Mouse (Mus musculus): ENCODE measurements around the gene Hist1h4a. TPM values are rescaled to one million over a fixed set of nuclear protein-coding genes. Genes with fewer than 3 reads are reported as not detected.
"Not testable (repeated sequence)": the region's sequence is repeated elsewhere in the genome, so short reads cannot be mapped to it uniquely, and the experiment has no call there.

Gene Hist1h4a
- polyA plus RNA-seq, 1 experiment from 2014 or later = not detected

GRCm38 (mm10) chr13:23769613-23770012, 8.6 kb upstream of the Hist1h4a start, which contains the start of gene Trim38:
TSS of gene Trim38 (plus strand) at chr13:23769913.
- not testable (repeated sequence) for H3K27me3 ChIP-seq (replicated peaks; ENCODE audit: control insufficient read depth, insufficient read depth, low read length); ATAC-seq (replicated peaks; ENCODE audit: low FRiP score); H3K36me3 ChIP-seq (ENCODE audit: control insufficient read depth, insufficient read depth, low read length); DNase-seq (ENCODE audit: low spot score); H3K4me3 ChIP-seq (ENCODE audit: low read depth, low read length); H3K9me3 ChIP-seq (ENCODE audit: control insufficient read depth, low read length); H3K9ac ChIP-seq (ENCODE audit: low read depth, low read length); H3K4me2 ChIP-seq
- WGBS = 74% methylated on average over 2 of the region's 2 CpGs
- Histone ChIP-seq H3K27ac (ENCODE audit: low read depth, low read length) (0 out of 2 replicates have a peak within 1 kb of the TSS, but pooled peaks have one; percentile 10), H3K4me1 (replicated peaks; ENCODE audit: control insufficient read depth, insufficient read depth, low read length) (peaks cover 10% of the 10 kb centered on the region)

- no peaks in the 10 kb centered on the region for H3K9me3 ChIP-seq (ENCODE audit: control insufficient read depth, low read length)
- no peak overlapping the region for H3K4me2 ChIP-seq
- 0 out of 2 replicates have a peak overlapping the region, but pooled peaks have one; percentile 10 for H3K27ac ChIP-seq (ENCODE audit: low read depth, low read length)
- DNase-seq (ENCODE audit: low spot score) (no peak), ATAC-seq (replicated peaks; ENCODE audit: low FRiP score) (no peak)
- no peak overlapping the region for H3K4me3 ChIP-seq (ENCODE audit: low read depth, low read length)
- no peak overlapping the region for H3K9ac ChIP-seq (ENCODE audit: low read depth, low read length)
- no peaks in the 10 kb centered on the region for H3K36me3 ChIP-seq (ENCODE audit: control insufficient read depth, insufficient read depth, low read length)
- 51% methylated on average over 5 of the region's 5 CpGs for WGBS
- no peaks in the 10 kb centered on the region for H3K27me3 ChIP-seq (replicated peaks; ENCODE audit: control insufficient read depth, insufficient read depth, low read length)
- peaks cover 17% of the 10 kb centered on the region for H3K4me1 ChIP-seq (replicated peaks; ENCODE audit: control insufficient read depth, insufficient read depth, low read length)
These were observed 7.9 kb upstream of the Hist1h4a start for GRCm38 (mm10) chr13:23768834-23769397.

DNA sequence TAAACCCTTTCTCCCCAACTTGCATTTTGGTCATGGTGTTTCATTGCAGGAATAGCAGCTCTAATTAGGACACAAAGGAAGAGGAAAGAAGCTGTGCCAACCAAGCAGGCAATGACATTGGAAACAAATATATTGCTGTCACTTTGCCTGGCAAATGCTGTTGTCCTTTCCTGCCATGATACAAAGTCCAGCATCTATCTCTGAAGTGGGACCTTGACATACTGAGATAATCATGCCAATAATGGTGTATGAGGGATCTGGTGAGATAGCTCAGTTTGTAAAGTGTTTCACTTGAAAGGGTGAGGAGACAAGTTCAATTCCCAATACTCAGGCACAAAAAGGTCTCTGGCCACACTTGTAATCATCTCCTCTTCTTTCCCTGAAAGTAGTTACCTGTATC, 5.7 kb upstream of the Hist1h4a start:
- H3K4me3 ChIP-seq (ENCODE audit: low read depth, low read length) = no peak overlapping the region
- no peaks in the 10 kb centered on the region for H3K27me3 ChIP-seq (replicated peaks; ENCODE audit: control insufficient read depth, insufficient read depth, low read length)
- H3K9me3 ChIP-seq (ENCODE audit: control insufficient read depth, low read length) = no peaks in the 10 kb centered on the region
- DNase-seq (ENCODE audit: low spot score) (no peak), ATAC-seq (replicated peaks; ENCODE audit: low FRiP score) (no peak)
- no peaks in the 10 kb centered on the region for H3K36me3 ChIP-seq (ENCODE audit: control insufficient read depth, insufficient read depth, low read length)
- H3K9ac ChIP-seq (ENCODE audit: low read depth, low read length) = no peak overlapping the region
- H3K27ac ChIP-seq (ENCODE audit: low read depth, low read length) = no peak overlapping the region
- no peak overlapping the region for H3K4me2 ChIP-seq
- H3K4me1 ChIP-seq (replicated peaks; ENCODE audit: control insufficient read depth, insufficient read depth, low read length) = peaks cover 23% of the 10 kb centered on the region

DNA sequence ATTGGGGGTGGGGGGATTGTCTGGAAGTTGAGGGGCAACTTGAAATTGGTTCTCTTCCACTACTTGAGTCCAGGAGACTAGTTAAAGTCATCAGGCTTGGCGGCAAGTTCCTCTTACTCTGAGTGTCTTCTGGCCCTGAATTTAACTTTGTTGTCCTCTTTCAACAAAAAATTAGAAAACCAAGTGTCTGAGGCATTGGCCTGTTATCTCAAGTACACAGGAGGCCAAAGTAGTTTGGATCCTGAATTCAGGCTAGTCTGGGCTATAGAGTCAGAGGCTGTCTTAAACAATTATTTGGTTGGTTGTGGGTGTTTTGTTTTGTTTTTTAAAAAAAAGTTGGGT, 4.1 kb upstream of the Hist1h4a start:
- H3K9me3 ChIP-seq (ENCODE audit: control insufficient read depth, low read length) = no peaks in the 10 kb centered on the region
- H3K4me2 ChIP-seq = peak overlapping the region; percentile 84
- WGBS = 43% methylated on average over 1 of the region's 1 CpGs
- ATAC-seq (replicated peaks; ENCODE audit: low FRiP score) (no peak), DNase-seq (ENCODE audit: low spot score) (no peak)
- peak overlapping the region; percentile 99 for H3K27ac ChIP-seq (ENCODE audit: low read depth, low read length)
- H3K36me3 ChIP-seq (ENCODE audit: control insufficient read depth, insufficient read depth, low read length) = no peaks in the 10 kb centered on the region
- peaks cover 26% of the 10 kb centered on the region for H3K4me1 ChIP-seq (replicated peaks; ENCODE audit: control insufficient read depth, insufficient read depth, low read length)
- H3K9ac ChIP-seq (ENCODE audit: low read depth, low read length) = peak overlapping the region; percentile 83
- H3K4me3 ChIP-seq (ENCODE audit: low read depth, low read length) = peak overlapping the region; percentile 56
- no peaks in the 10 kb centered on the region for H3K27me3 ChIP-seq (replicated peaks; ENCODE audit: control insufficient read depth, insufficient read depth, low read length)

DNA sequence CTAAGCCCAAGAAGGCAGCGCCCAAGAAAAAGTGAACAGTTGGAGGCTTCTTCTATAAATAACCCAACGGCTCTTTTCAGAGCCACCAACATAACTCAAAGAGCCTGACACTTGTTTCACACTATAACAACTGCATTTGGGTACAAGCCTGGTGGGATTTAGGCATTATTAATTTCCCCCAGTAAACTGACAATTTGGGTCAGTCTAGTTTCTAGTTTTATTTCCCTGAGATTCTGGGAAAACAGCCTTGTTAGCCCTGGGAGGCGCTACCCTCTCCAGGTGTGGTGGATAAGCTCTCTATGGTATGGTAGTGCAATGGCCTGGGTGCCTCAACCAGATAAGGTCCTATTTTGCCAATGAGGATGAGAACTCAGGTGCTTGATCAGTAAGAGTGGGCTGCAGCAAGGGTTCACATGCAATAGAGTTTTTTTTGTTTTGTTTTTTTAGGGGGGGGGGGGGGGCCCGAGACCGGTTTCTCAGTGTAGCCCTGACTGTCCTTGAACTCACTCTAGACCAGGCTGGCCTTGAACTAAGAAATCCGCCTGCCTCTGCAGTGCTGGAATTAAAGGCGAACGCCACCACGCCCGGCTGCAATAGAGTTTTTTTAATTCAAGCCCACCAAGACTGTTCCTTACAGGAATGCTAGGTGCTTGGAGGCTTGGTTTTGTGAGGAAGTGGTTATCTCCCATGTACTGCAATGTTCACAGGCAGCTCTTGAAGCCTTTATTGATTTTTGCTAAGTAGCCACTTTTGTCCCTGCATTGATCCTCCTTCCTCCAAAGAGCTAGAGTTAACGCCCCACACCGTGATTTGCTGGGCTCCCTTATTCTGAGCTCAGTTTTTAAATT, 3.5 kb upstream of the Hist1h4a start:
- WGBS = 26% methylated on average over 12 of the region's 12 CpGs
- Histone ChIP-seq H3K9me3 (ENCODE audit: control insufficient read depth, low read length) (no peaks in the 10 kb centered on the region), H3K4me1 (replicated peaks; ENCODE audit: control insufficient read depth, insufficient read depth, low read length) (peaks cover 32% of the 10 kb centered on the region), H3K9ac (ENCODE audit: low read depth, low read length) (peak overlapping the region; percentile 83), H3K27ac (ENCODE audit: low read depth, low read length) (peak overlapping the region; percentile 99), H3K36me3 (ENCODE audit: control insufficient read depth, insufficient read depth, low read length) (no peaks in the 10 kb centered on the region), H3K4me2 (peak overlapping the region; percentile 84), H3K4me3 (ENCODE audit: low read depth, low read length) (peak overlapping the region; percentile 56), H3K27me3 (replicated peaks; ENCODE audit: control insufficient read depth, insufficient read depth, low read length) (no peaks in the 10 kb centered on the region)
- DNase-seq (ENCODE audit: low spot score) (peak; percentile 67), ATAC-seq (replicated peaks; ENCODE audit: low FRiP score) (peak; percentile 22; the same call in 1 of the 2 replicates)

DNA sequence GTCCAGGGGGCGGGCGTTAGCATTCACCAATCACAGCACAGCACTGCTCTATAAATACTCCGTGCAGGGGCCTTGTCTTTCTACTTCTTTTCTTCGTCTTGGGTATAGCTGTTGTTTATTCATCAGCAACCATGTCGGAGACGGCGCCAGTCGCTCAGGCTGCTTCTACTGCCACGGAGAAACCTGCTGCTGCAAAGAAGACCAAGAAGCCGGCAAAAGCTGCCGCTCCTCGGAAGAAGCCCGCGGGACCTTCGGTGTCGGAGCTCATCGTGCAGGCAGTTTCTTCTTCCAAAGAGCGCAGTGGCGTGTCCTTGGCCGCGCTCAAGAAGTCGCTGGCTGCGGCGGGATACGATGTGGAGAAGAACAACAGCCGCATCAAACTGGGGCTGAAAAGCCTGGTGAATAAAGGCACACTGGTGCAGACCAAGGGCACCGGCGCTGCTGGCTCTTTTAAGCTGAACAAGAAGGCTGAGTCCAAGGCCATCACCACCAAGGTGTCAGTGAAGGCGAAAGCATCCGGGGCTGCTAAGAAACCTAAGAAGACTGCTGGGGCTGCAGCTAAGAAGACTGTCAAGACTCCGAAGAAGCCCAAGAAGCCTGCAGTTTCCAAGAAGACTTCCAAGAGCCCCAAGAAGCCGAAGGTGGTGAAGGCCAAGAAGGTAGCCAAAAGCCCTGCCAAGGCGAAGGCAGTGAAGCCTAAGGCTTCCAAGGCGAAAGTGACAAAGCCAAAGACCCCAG, 2.7 kb upstream of the Hist1h4a start, which contains the start of gene Hist1h1a:
Gene Hist1h1a (plus strand): TSS at position 81 of the 738 bp plus-strand sequence.
- Histone ChIP-seq H3K27ac (ENCODE audit: low read depth, low read length) (peak within 1 kb of the TSS; percentile 99), H3K4me3 (ENCODE audit: low read depth, low read length) (peak within 1 kb of the TSS; percentile 56), H3K9me3 (ENCODE audit: control insufficient read depth, low read length) (no peaks in the 10 kb centered on the region), H3K4me1 (replicated peaks; ENCODE audit: control insufficient read depth, insufficient read depth, low read length) (peaks cover 34% of the 10 kb centered on the region), H3K4me2 (peak within 1 kb of the TSS; percentile 84), H3K9ac (ENCODE audit: low read depth, low read length) (peak within 1 kb of the TSS; percentile 83), H3K27me3 (replicated peaks; ENCODE audit: control insufficient read depth, insufficient read depth, low read length) (no peaks in the 10 kb centered on the region), H3K36me3 (ENCODE audit: control insufficient read depth, insufficient read depth, low read length) (no peaks in the 10 kb centered on the region)
- DNase-seq (ENCODE audit: low spot score) (peak; percentile 92), ATAC-seq (replicated peaks; ENCODE audit: low FRiP score) (peak; percentile 50)
- WGBS = 4% methylated on average over 34 of the region's 34 CpGs

DNA sequence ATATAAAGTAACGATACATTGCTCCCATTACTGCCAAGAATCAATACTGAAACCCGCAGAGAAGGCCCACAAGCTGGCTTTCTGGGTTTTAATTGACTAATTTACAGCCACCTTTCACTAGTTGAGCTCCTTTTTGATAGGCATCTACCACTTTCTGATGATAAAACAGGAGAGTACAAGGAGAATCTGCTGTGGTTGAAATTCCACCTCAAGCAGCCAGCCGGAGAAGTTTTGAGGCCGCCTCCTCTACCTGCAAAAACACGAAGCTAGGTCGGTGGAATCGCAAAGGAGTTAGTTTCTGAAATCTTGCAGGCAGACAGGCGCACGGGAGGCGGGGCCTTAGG, 2.2 kb upstream of the Hist1h4a start:
- H3K36me3 ChIP-seq (ENCODE audit: control insufficient read depth, insufficient read depth, low read length) = no peaks in the 10 kb centered on the region
- peak overlapping the region; percentile 83 for H3K9ac ChIP-seq (ENCODE audit: low read depth, low read length)
- 2% methylated on average over 10 of the region's 10 CpGs for WGBS
- no peak for ATAC-seq (replicated peaks; ENCODE audit: low FRiP score)
- H3K27me3 ChIP-seq (replicated peaks; ENCODE audit: control insufficient read depth, insufficient read depth, low read length) = no peaks in the 10 kb centered on the region
- H3K4me2 ChIP-seq = peak overlapping the region; percentile 84
- peak overlapping the region; percentile 56 for H3K4me3 ChIP-seq (ENCODE audit: low read depth, low read length)
- DNase-seq (ENCODE audit: low spot score) = no peak
- H3K27ac ChIP-seq (ENCODE audit: low read depth, low read length) = peak overlapping the region; percentile 99
- H3K4me1 ChIP-seq (replicated peaks; ENCODE audit: control insufficient read depth, insufficient read depth, low read length) = peaks cover 34% of the 10 kb centered on the region
- H3K9me3 ChIP-seq (ENCODE audit: control insufficient read depth, low read length) = no peaks in the 10 kb centered on the region

GRCm38 (mm10) chr13:23761871-23762821, 1.1 kb upstream of the Hist1h4a start, which contains the start of gene Hist1h3a:
TSS of gene Hist1h3a (minus strand) at chr13:23762386.
- ATAC-seq (replicated peaks; ENCODE audit: low FRiP score) = peak; percentile 67
- WGBS = under 1% methylated on average over 29 of the region's 52 CpGs
- H3K4me2 ChIP-seq = peak within 1 kb of the TSS; percentile 84
- H3K9me3 ChIP-seq (ENCODE audit: control insufficient read depth, low read length); H3K36me3 ChIP-seq (ENCODE audit: control insufficient read depth, insufficient read depth, low read length); H3K27me3 ChIP-seq (replicated peaks; ENCODE audit: control insufficient read depth, insufficient read depth, low read length): not testable (repeated sequence)
- peak; percentile 66 for DNase-seq (ENCODE audit: low spot score)
- peak within 1 kb of the TSS; percentile 83 for H3K9ac ChIP-seq (ENCODE audit: low read depth, low read length)
- H3K4me1 ChIP-seq (replicated peaks; ENCODE audit: control insufficient read depth, insufficient read depth, low read length) = peaks cover 40% of the 10 kb centered on the region
- H3K4me3 ChIP-seq (ENCODE audit: low read depth, low read length) = peak within 1 kb of the TSS; percentile 56
- peak within 1 kb of the TSS; percentile 99 for H3K27ac ChIP-seq (ENCODE audit: low read depth, low read length)

All from liver, embryonic 11.5 days (tissue).